Mouse (Mus musculus) limb, embryonic 11.5 days (tissue): ENCODE results near the gene Smarca5. TPM values are rescaled to one million over a fixed set of nuclear protein-coding genes. Genes with fewer than 3 reads are reported as not detected.

Source experiments
- ATAC-seq: fragments of 200-750 bp; cut with Nextera tagmentation; 2 replicates; pipeline ENCODE4 v1.8.0; 2017; ENCODE audit warnings: low read depth; ENCODE audit not compliant: insufficient number of reproducible peaks, low FRiP score, low TSS enrichment
- DNase-seq: peaks from one replicate; pipeline ENCODE4 v3.0.0-alpha.2; 2015; ENCODE audit warnings: low spot score
- H3K27ac ChIP-seq: fragments of 300-500 bp; sonication (generic); replicated peaks from 2 replicates; pipeline ENCODE4 v1.5.1; 2014; ENCODE audit warnings: low read depth, mild to moderate bottlenecking, low read length
- H3K27me3 ChIP-seq: fragments of 300-500 bp; sonication (generic); 2 replicates; pipeline ENCODE4 v1.6.1; 2014; ENCODE audit warnings: mild to moderate bottlenecking, low read length, mixed read lengths; ENCODE audit not compliant: control insufficient read depth, insufficient read depth
- H3K36me3 ChIP-seq: fragments of 300-500 bp; sonication (generic); 2 replicates; pipeline ENCODE4 v1.6.1; 2014; ENCODE audit warnings: mild to moderate bottlenecking, low read length, moderate library complexity, mixed read lengths; ENCODE audit not compliant: control insufficient read depth, insufficient read depth
- H3K4me1 ChIP-seq: fragments of 300-500 bp; sonication (generic); 2 replicates; pipeline ENCODE4 v1.6.1; 2014; ENCODE audit warnings: low read length, mixed read lengths; ENCODE audit not compliant: control insufficient read depth, insufficient read depth
- H3K4me2 ChIP-seq: fragments of 300-500 bp; sonication (generic); 2 replicates; pipeline ENCODE4 v1.6.1; 2014; ENCODE audit warnings: low read depth, mild to moderate bottlenecking, moderate library complexity; ENCODE audit not compliant: severe bottlenecking
- H3K4me3 ChIP-seq: fragments of 300-500 bp; sonication (generic); 2 replicates; pipeline ENCODE4 v1.5.1; 2014; ENCODE audit warnings: low read depth, low read length
- H3K9ac ChIP-seq: fragments of 300-500 bp; sonication (generic); 2 replicates; pipeline ENCODE4 v1.6.1; 2014; ENCODE audit warnings: mild to moderate bottlenecking, low read length
- H3K9me3 ChIP-seq: fragments of 300-500 bp; sonication (generic); 2 replicates; pipeline ENCODE4 v1.6.1; 2016; ENCODE audit warnings: low read length; ENCODE audit not compliant: control insufficient read depth
- WGBS: fragments of 180-500 bp; shearing (Covaris S2); extraction: QIAGEN DNeasy Blood & Tissue Kit; methylation state at CpG from one replicate; pipeline ENCODE4 v1.1.7; 2014; 5-methylcytosine and 5-hydroxymethylcytosine counted together
- polyA plus RNA-seq: library from polyadenylated mRNA; unstranded; fragments of >200 nt; fragmentation: Nextera tagmentation; extraction: Ambion mirVana; gene quantifications from 2 replicates; pipeline ENCODE4 v1.2.1, GENCODE M21; 2014

Smarca5 gene
- polyA plus RNA-seq, 1 experiment from 2014 or later = 129 TPM

GRCm38 (mm10) chr8:80710670-80711400 lies 28.5 kb downstream of the Smarca5 start:
- DNase-seq (no peak), ATAC-seq (no peak)
- no peak overlapping the region for H3K4me3 ChIP-seq
- no peaks in the 10 kb centered on the region for H3K4me1 ChIP-seq
- H3K4me2 ChIP-seq = no peak overlapping the region
- no peak overlapping the region for H3K27ac ChIP-seq
- H3K9me3 ChIP-seq = no peaks in the 10 kb centered on the region
- 88% methylated on average over 4 of the region's 4 CpGs for WGBS
- no peak overlapping the region for H3K9ac ChIP-seq
- peaks cover 16% of the 10 kb centered on the region for H3K36me3 ChIP-seq
- H3K27me3 ChIP-seq = no peaks in the 10 kb centered on the region

GRCm38 (mm10) chr8:80688141-80688540 lies 51.2 kb downstream of the Smarca5 start:
- H3K4me2 ChIP-seq = no peak overlapping the region
- no peak overlapping the region for H3K9ac ChIP-seq
- DNase-seq (peak; percentile 72), ATAC-seq (no peak)
- H3K4me1 ChIP-seq = no peaks in the 10 kb centered on the region
- H3K4me3 ChIP-seq = no peak overlapping the region
- no peak overlapping the region for H3K27ac ChIP-seq
- H3K36me3 ChIP-seq = no peaks in the 10 kb centered on the region
- WGBS = 51% methylated on average over 4 of the region's 4 CpGs
- no peaks in the 10 kb centered on the region for H3K27me3 ChIP-seq
- no peaks in the 10 kb centered on the region for H3K9me3 ChIP-seq

GRCm38 (mm10) chr8:80683756-80684335 lies 55.5 kb downstream of the Smarca5 start:
- no peaks in the 10 kb centered on the region for H3K9me3 ChIP-seq
- WGBS = 80% methylated on average over 5 of the region's 5 CpGs

GRCm38 (mm10) chr8:80682594-80682993 lies 56.7 kb downstream of the Smarca5 start:
- no peak overlapping the region for H3K9ac ChIP-seq
- no peak overlapping the region for H3K27ac ChIP-seq
- no peaks in the 10 kb centered on the region for H3K27me3 ChIP-seq
- H3K36me3 ChIP-seq = no peaks in the 10 kb centered on the region
- no peak overlapping the region for H3K4me2 ChIP-seq
- DNase-seq (no peak), ATAC-seq (no peak)
- 87% methylated on average over 5 of the region's 5 CpGs for WGBS
- H3K4me3 ChIP-seq = no peak overlapping the region
- H3K4me1 ChIP-seq = no peaks in the 10 kb centered on the region
- H3K9me3 ChIP-seq = no peaks in the 10 kb centered on the region

More at GRCm38 (mm10) chr8:80683756-80684335, 55.5 kb downstream of the Smarca5 start:
- no peaks in the 10 kb centered on the region for H3K27me3 ChIP-seq
- H3K27ac ChIP-seq = no peak overlapping the region
- no peak overlapping the region for H3K4me2 ChIP-seq
- DNase-seq (no peak), ATAC-seq (no peak)
- H3K9ac ChIP-seq = no peak overlapping the region
- H3K4me3 ChIP-seq = no peak overlapping the region
- no peaks in the 10 kb centered on the region for H3K4me1 ChIP-seq
- no peaks in the 10 kb centered on the region for H3K36me3 ChIP-seq

GRCm38 (mm10) chr8:80669277-80669901 lies 69.9 kb downstream of the Smarca5 start:
- Histone ChIP-seq H3K9me3 (no peaks in the 10 kb centered on the region), H3K4me1 (no peaks in the 10 kb centered on the region), H3K4me3 (no peak overlapping the region), H3K4me2 (no peak overlapping the region), H3K9ac (no peak overlapping the region), H3K36me3 (no peaks in the 10 kb centered on the region), H3K27me3 (no peaks in the 10 kb centered on the region), H3K27ac (no peak overlapping the region)
- ATAC-seq (no peak), DNase-seq (no peak)
- WGBS = 72% methylated on average over 17 of the region's 17 CpGs

GRCm38 (mm10) chr8:80663476-80663875 lies 75.8 kb downstream of the Smarca5 start:
- H3K4me1 ChIP-seq = no peaks in the 10 kb centered on the region
- H3K9ac ChIP-seq = no peak overlapping the region
- H3K9me3 ChIP-seq = no peaks in the 10 kb centered on the region
- H3K36me3 ChIP-seq = no peaks in the 10 kb centered on the region
- no peak for DNase-seq
- H3K4me3 ChIP-seq = no peak overlapping the region
- WGBS = 66% methylated on average over 3 of the region's 3 CpGs
- ATAC-seq = no peak
- no peak overlapping the region for H3K4me2 ChIP-seq
- no peak overlapping the region for H3K27ac ChIP-seq
- H3K27me3 ChIP-seq = no peaks in the 10 kb centered on the region

- no peak overlapping the region for H3K27ac ChIP-seq
- H3K4me3 ChIP-seq = no peak overlapping the region
- H3K27me3 ChIP-seq = no peaks in the 10 kb centered on the region
- WGBS = 64% methylated on average over 4 of the region's 4 CpGs
- DNase-seq (no peak), ATAC-seq (no peak)
- H3K36me3 ChIP-seq = no peaks in the 10 kb centered on the region
- no peaks in the 10 kb centered on the region for H3K4me1 ChIP-seq
- H3K9me3 ChIP-seq = no peaks in the 10 kb centered on the region
- no peak overlapping the region for H3K4me2 ChIP-seq
- H3K9ac ChIP-seq = no peak overlapping the region
Measured at GRCm38 (mm10) chr8:80661055-80661454, 78.2 kb downstream of the Smarca5 start.

GRCm38 (mm10) chr8:80657639-80658038 lies 81.7 kb downstream of the Smarca5 start:
- no peaks in the 10 kb centered on the region for H3K36me3 ChIP-seq
- no peaks in the 10 kb centered on the region for H3K9me3 ChIP-seq
- ATAC-seq (no peak), DNase-seq (no peak)
- no peaks in the 10 kb centered on the region for H3K4me1 ChIP-seq
- H3K9ac ChIP-seq = no peak overlapping the region
- no peak overlapping the region for H3K4me2 ChIP-seq
- H3K27ac ChIP-seq = no peak overlapping the region
- H3K4me3 ChIP-seq = no peak overlapping the region
- no peaks in the 10 kb centered on the region for H3K27me3 ChIP-seq
- 43% methylated on average over 4 of the region's 4 CpGs for WGBS
